Mouse (Mus musculus) kidney, postnatal 25 days (tissue): ENCODE data around the gene Selenof.

Source experiments
- DNase-seq, 2 experiments: peaks; one replicate each; pipeline ENCODE4 v3.0.0; 2021; ENCODE audit warnings: mixed read lengths in 2 of 2

The Selenof gene

GRCm38 (mm10) chr3:144570047-144570815 lies at the start of gene Selenof, which contains the start of gene Hs2st1:
Gene Selenof, plus strand, starts transcription at chr3:144570304.
Gene Hs2st1, minus strand, starts transcription at chr3:144570181.
- peak; percentile 99 to 100 for DNase-seq

- no peak for DNase-seq
Observed at GRCm38 (mm10) chr3:144527918-144528317, 42.2 kb upstream of the Selenof start.

GRCm38 (mm10) chr3:144531023-144531422 lies 39.1 kb upstream of the Selenof start:
- peak; percentile 30 to 43 for DNase-seq

- DNase-seq, result no peak
Observed at GRCm38 (mm10) chr3:144535056-144535455, 35.0 kb upstream of the Selenof start.

GRCm38 (mm10) chr3:144537078-144537855 lies 32.8 kb upstream of the Selenof start:
- no peak for DNase-seq

GRCm38 (mm10) chr3:144539051-144539450 lies 31.1 kb upstream of the Selenof start:
- no peak for DNase-seq

- no peak for DNase-seq
Observed at GRCm38 (mm10) chr3:144540805-144541204, 29.3 kb upstream of the Selenof start.

- no peak for DNase-seq
Observed at GRCm38 (mm10) chr3:144541906-144542438, 28.1 kb upstream of the Selenof start.

GRCm38 (mm10) chr3:144545152-144545551 lies 25.0 kb upstream of the Selenof start:
- DNase-seq, result no peak

- no peak for DNase-seq
Observed at GRCm38 (mm10) chr3:144545832-144546231, 24.3 kb upstream of the Selenof start.

- no peak for DNase-seq
Observed at GRCm38 (mm10) chr3:144546490-144546889, 23.6 kb upstream of the Selenof start.

GRCm38 (mm10) chr3:144548186-144548845 lies 21.8 kb upstream of the Selenof start:
- DNase-seq, result no peak

- no peak for DNase-seq
Observed at GRCm38 (mm10) chr3:144550036-144550435, 20.1 kb upstream of the Selenof start.

GRCm38 (mm10) chr3:144550659-144551058 lies 19.4 kb upstream of the Selenof start:
- no peak for DNase-seq

- no peak for DNase-seq
Observed at GRCm38 (mm10) chr3:144551416-144551815, 18.7 kb upstream of the Selenof start.

- DNase-seq, result peak in 1 of 2 experiments; percentile 24
Observed at GRCm38 (mm10) chr3:144553942-144554341, 16.2 kb upstream of the Selenof start.

GRCm38 (mm10) chr3:144554503-144554902 lies 15.6 kb upstream of the Selenof start:
- DNase-seq, result peak; percentile 59 to 75

GRCm38 (mm10) chr3:144555144-144555543 lies 15.0 kb upstream of the Selenof start:
- no peak for DNase-seq

- DNase-seq, result peak; percentile 48 to 71
Observed at GRCm38 (mm10) chr3:144556625-144557324, 13.3 kb upstream of the Selenof start.

GRCm38 (mm10) chr3:144558274-144558673 lies 11.8 kb upstream of the Selenof start:
- peak; percentile 9 to 40 for DNase-seq

GRCm38 (mm10) chr3:144561511-144562250 lies 8.4 kb upstream of the Selenof start:
- DNase-seq, result no peak

GRCm38 (mm10) chr3:144563916-144564315 lies 6.2 kb upstream of the Selenof start:
- DNase-seq, result no peak
